Mouse (Mus musculus): ENCODE data around the gene Il3.
"Not testable (repeated sequence)": the region's sequence is repeated elsewhere in the genome, so short reads cannot be mapped to it uniquely, and the experiment has no call there.

Il3 gene

GRCm38 (mm10) chr11:54267177-54267576 lies at the start of gene Il3:
Gene Il3 (minus strand): TSS chr11:54267277.
- DNase-seq (ENCODE audit: low spot score), result no peak

GRCm38 (mm10) chr11:54315336-54315735 lies 48.3 kb upstream of the Il3 start:
- DNase-seq (ENCODE audit: low spot score), result no peak

GRCm38 (mm10) chr11:54314740-54315139 lies 47.7 kb upstream of the Il3 start:
- peak; percentile 48 for DNase-seq (ENCODE audit: low spot score)

- DNase-seq (ENCODE audit: low spot score), result no peak
Observed at GRCm38 (mm10) chr11:54313391-54314360, 46.6 kb upstream of the Il3 start.

GRCm38 (mm10) chr11:54312603-54313002 lies 45.5 kb upstream of the Il3 start:
- no peak for DNase-seq (ENCODE audit: low spot score)

- DNase-seq (ENCODE audit: low spot score), result no peak
Observed at GRCm38 (mm10) chr11:54312021-54312420, 44.9 kb upstream of the Il3 start.

- no peak for DNase-seq (ENCODE audit: low spot score)
Observed at GRCm38 (mm10) chr11:54310588-54310987, 43.5 kb upstream of the Il3 start.

GRCm38 (mm10) chr11:54307139-54307816 lies 40.2 kb upstream of the Il3 start:
- peak; percentile 77 for DNase-seq (ENCODE audit: low spot score)

GRCm38 (mm10) chr11:54305331-54305730 lies 38.3 kb upstream of the Il3 start:
- DNase-seq (ENCODE audit: low spot score), result no peak

- peak; percentile 54 for DNase-seq (ENCODE audit: low spot score)
Observed at GRCm38 (mm10) chr11:54304471-54304873, 37.4 kb upstream of the Il3 start.

GRCm38 (mm10) chr11:54303728-54304470 lies 36.8 kb upstream of the Il3 start, which contains the start of gene Acsl6:
Gene Acsl6 (plus strand): TSS chr11:54303798.
- peak; percentile 79 for DNase-seq (ENCODE audit: low spot score)

- DNase-seq (ENCODE audit: low spot score), result peak; percentile 67
Observed at GRCm38 (mm10) chr11:54303076-54303727, 36.1 kb upstream of the Il3 start.

GRCm38 (mm10) chr11:54302606-54303005 lies 35.5 kb upstream of the Il3 start:
- DNase-seq (ENCODE audit: low spot score), result no peak

- DNase-seq (ENCODE audit: low spot score), result no peak
Observed at GRCm38 (mm10) chr11:54301994-54302393, 34.9 kb upstream of the Il3 start.

GRCm38 (mm10) chr11:54298777-54299176 lies 31.7 kb upstream of the Il3 start:
- DNase-seq (ENCODE audit: low spot score), result no peak

GRCm38 (mm10) chr11:54297471-54297870 lies 30.4 kb upstream of the Il3 start:
- not testable (repeated sequence) for DNase-seq (ENCODE audit: low spot score)

GRCm38 (mm10) chr11:54296734-54297133 lies 29.7 kb upstream of the Il3 start:
- no peak for DNase-seq (ENCODE audit: low spot score)

GRCm38 (mm10) chr11:54295971-54296370 lies 28.9 kb upstream of the Il3 start:
- no peak for DNase-seq (ENCODE audit: low spot score)

- DNase-seq (ENCODE audit: low spot score), result no peak
Observed at GRCm38 (mm10) chr11:54293980-54294807, 27.1 kb upstream of the Il3 start.

- DNase-seq (ENCODE audit: low spot score), result no peak
Observed at GRCm38 (mm10) chr11:54292163-54292562, 25.1 kb upstream of the Il3 start.

Data from retina, embryonic 14.5 days (tissue).